Mouse (Mus musculus): ENCODE results near the gene A830005F24Rik.

DNA sequence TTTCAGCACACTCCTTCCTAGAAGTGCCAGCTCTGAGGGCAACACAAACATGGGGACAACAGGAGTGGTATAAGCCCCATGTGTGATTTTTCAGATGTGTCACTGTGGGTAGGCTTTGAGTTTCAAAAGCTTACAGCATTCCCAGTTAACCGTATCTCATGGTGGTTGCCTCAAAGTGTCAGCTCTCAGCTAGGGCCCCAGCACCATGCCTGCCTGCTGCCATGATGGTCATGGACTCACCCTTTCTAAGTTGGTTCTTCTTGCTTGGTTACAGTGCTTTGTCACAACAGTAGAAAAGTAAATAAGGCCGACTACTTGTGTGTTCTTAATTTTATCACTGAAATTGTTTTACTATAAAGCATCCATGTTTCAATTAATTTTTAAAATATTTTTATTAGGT is 18.1 kb downstream of the A830005F24Rik start:
- TF ChIP-seq CTCF (IDR thresholded peaks at IDR 0.05; ENCODE audit: low read depth) (no peak), EP300 (IDR thresholded peaks at IDR 0.05; ENCODE audit: low read depth) (no peak)

Data from liver, postnatal 0 days (tissue).